Mouse (Mus musculus): ENCODE results near the gene Map2k5.

The Map2k5 gene

GRCm38 (mm10) chr9:63339256-63339655 is 38.4 kb downstream of the Map2k5 start:
- DNase-seq = no peak

DNA sequence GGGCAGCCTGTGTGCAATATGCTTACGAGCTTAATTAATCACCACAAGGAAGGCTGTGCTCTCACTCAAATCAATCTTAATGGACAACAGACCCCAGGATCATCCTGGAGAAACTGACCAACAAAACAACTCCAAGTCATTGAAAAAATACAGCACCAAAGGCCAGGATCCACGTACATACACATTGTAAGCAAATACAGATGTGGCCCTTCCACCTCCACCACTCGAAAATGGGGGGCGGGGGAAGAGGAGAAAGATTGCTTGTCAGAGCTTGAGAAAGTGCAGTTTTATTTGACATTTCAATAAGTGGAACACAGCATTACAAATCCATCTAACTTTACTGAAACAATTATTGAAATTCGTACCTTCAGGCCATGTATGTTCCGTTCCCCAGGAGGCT is 39.0 kb downstream of the Map2k5 start:
- no peak for DNase-seq

GRCm38 (mm10) chr9:63335816-63336215 is 41.9 kb downstream of the Map2k5 start:
- DNase-seq = no peak

- DNase-seq = no peak
Observed at GRCm38 (mm10) chr9:63333074-63333473, 44.6 kb downstream of the Map2k5 start.

- DNase-seq = no peak
Observed at GRCm38 (mm10) chr9:63331246-63331645, 46.5 kb downstream of the Map2k5 start.

- no peak for DNase-seq
Observed at GRCm38 (mm10) chr9:63328958-63329685, 48.6 kb downstream of the Map2k5 start.

DNA sequence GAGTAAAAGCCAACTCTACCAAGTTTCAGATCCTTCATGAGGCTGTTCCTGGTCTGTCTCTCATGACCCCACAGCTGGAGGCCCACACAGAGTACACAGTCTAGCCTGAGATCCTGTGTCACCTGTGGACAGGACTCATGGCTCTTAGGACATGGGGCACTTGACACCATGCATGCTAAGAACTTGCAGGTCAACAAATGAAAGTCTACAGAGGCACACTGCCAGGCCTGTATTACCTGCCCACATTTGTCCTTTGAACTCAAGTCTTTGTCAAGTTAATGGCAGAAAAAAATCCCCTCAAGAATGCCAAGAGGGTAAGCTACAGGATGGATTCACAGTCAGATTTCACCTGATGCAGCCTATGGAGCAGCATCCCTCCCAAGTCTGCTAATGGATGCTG is 62.5 kb downstream of the Map2k5 start:
- peak; percentile 18 for DNase-seq

DNA sequence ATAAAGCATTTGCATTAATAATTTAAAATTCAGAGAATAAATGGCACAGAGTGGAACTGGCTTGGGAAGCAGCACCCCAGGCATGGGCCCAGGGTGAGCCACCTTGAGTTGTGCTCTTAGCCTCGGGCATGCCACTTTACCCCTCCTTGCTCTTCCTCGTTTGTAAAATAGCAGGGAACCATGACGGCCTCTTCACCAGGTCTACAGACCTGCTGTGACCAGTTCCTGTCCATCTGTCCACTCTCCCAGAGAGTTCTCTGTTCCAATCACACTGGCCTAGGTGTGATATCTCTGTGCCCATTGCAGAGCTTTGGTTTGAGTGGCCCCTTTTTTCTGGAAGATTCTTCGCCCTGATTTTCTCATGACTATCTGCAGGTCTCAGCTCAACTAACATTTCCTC is 63.6 kb downstream of the Map2k5 start:
- no peak for DNase-seq

DNA sequence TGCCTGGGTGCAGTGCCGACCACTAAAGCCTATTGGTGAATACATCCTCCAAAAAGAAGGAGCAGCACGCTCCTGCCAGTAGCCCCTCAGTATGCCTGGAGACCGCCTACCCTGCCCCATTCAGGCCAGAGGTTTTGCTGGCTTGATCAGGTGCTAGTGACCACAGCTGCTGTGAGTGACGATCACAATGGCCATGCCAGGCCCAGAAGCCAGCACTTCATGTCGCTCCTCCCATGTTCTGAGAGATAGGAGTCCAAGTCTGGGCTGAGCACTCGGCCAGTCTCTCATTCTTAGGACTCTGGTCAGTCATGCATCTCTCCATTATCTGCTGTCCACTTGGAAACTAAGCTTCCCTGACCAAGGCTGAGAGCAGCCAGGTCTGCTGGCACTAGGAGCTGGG is 67.7 kb downstream of the Map2k5 start:
- no peak for DNase-seq

DNA sequence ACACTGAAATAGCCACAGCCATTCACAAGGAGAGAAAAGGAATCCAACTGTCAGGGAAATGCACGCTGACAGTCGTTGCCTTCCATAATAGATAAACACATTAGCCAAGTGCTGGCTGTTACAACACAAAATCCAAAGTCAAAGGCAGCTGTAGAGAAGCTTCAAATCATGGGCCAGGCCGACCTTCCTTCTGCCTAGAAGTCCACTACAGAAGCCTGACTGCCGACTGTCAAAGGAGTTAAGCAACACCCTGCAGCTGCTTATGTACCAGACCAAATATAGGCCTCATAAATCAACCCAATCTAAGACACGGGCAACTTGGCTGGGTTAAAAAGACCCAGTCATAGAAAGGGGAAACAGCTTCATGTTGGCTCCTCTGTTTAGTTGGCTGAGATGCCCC is 68.7 kb downstream of the Map2k5 start:
- DNase-seq = no peak

GRCm38 (mm10) chr9:63308441-63308840 is 69.3 kb downstream of the Map2k5 start:
- DNase-seq = no peak

DNA sequence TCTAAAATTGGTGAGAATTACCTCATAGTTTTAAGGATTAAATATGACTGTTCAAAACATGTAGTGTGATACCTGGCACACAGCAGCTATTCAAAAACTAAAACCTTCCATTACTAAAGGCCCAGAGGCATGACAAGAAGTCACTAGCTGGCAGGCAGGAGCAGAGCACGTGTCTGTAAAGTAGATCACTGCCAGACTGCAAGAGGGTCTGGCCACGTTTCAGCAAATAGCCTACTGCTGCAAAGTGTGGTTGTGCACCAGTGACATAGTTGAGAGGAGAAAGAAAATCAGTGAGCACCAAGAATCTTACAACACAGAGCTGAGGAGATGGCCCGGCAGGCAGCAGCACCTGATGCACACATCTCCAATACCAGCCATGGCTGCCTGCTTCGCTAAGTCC is 75.2 kb downstream of the Map2k5 start:
- no peak for DNase-seq

DNA sequence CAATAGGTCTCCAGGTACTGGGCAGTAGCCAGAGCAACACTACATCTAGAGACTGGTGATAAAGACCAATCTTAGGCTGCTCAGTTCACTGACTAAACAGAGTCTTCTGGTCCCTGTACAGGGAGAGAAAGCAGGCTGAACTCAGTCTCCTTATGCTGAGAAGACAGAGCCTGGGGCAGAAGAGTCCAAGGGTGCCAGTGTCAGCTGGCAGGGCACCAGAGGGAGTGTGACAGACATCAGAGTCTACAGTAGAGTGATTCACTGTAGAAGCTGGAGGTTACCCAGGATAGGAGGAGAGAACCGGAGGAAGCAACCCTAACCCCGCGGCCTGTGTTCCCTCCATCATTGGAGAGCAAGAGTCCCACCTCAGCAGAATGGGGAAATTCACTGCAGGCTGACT is 79.0 kb downstream of the Map2k5 start:
- DNase-seq = no peak

- DNase-seq = peak; percentile 19
Observed at GRCm38 (mm10) chr9:63295551-63295958, 82.1 kb downstream of the Map2k5 start.

GRCm38 (mm10) chr9:63294846-63295245 is 82.9 kb downstream of the Map2k5 start:
- DNase-seq = peak; percentile 20

DNA sequence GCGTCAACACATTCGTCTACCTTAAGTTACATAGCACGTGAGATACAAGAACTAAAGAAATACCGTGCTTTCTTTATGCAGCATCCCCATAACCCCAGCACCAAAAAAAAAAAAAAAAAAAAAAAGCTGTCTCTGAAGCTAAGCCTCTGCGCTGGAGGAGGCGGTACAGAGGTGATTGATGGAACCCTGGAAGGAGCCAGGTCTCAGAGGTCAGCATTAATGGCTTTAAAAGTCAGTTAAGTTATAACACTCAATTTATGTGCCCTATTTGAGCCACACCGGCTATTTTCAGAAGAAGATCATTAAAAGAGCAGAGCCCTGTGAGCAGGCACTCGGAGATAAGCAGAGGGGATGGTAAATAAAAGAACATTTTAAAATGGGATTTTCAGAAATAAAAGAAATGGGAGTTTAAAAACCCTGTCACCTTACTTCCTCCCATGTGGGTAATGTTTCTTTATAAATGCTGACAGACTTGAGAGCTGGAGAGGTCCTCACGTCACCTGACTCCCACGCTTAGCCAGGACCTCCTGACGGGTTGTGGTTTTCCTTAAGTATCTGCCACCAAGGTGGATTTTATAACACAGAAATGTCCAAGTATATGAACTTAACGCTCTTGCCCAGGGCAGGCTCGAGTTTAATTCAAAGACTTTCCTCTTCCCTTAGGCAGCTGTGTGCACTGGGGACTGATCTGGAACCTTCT is 83.8 kb downstream of the Map2k5 start:
- no peak for DNase-seq

GRCm38 (mm10) chr9:63288676-63289075 is 89.0 kb downstream of the Map2k5 start:
- DNase-seq = no peak

DNA sequence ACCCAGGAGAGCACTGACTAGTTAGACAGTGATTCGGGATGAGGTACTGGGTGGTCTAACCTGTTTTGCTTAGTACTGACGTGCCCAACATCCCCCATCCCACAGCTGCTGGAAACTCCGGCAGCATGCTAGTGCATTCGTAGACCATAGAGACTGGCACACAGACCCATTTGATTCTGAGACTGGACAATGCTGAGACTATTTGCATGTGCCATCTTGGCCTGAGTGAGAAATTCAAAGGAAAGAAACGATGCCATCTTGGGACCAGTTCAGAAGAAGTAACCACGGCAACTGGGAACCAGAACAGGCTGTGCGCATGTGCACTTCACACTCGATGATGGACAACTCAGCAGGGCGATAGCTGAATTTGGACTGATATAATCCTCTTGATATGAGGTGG is 93.3 kb downstream of the Map2k5 start:
- DNase-seq = no peak

- DNase-seq = no peak
Observed at GRCm38 (mm10) chr9:63281996-63282395, 95.7 kb downstream of the Map2k5 start.

- DNase-seq = no peak
Observed at GRCm38 (mm10) chr9:63281086-63281485, 96.6 kb downstream of the Map2k5 start.

GRCm38 (mm10) chr9:63273781-63274180 is 103.9 kb downstream of the Map2k5 start:
- no peak for DNase-seq

GRCm38 (mm10) chr9:63269839-63270238 is 107.9 kb downstream of the Map2k5 start:
- DNase-seq = no peak

- DNase-seq = no peak
Observed at GRCm38 (mm10) chr9:63263188-63263587, 114.5 kb downstream of the Map2k5 start.

GRCm38 (mm10) chr9:63258768-63259167 is 118.9 kb downstream of the Map2k5 start:
- DNase-seq = no peak

- no peak for DNase-seq
Observed at GRCm38 (mm10) chr9:63257739-63258138, 120.0 kb downstream of the Map2k5 start.
